Mouse (Mus musculus) frontal cortex, postnatal 14 days (tissue): ENCODE results near the gene H2-T23.
"Not testable (repeated sequence)": the region's sequence is repeated elsewhere in the genome, so short reads cannot be mapped to it uniquely, and the experiment has no call there.

Experiments
- DNase-seq, 2 experiments: peaks; one replicate each; pipeline ENCODE4 v3.0.0; 2022; ENCODE audit warnings: low spot score in 2 of 2

H2-T23 gene

DNA sequence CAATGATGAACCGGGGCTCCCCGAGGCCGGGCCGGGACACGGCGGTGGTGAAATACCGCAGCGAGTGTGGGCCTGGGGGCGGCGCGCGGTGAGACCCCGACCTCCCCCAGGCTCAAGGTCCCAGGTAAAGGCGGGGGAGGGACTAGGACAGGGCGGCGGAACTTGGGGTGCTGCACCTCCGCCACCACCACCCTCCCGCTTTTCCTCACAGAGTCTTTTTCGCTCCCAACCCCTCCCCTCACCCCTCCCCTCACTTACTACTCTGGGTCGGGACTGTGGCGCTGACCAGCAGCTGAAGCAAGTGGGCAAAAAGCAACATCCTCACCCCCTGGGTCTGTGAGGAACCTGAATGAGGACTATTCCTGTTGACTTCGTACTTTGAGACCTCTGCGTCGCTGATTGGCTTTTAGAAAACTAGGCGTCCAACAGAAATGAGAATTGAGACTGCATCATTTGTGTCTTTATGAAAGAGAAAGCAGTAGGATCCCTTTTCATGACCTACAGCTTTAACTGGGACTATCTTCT lies at the start of gene H2-T23:
H2-T23 (minus strand) TSS at position 505 of the 525 bp plus-strand sequence.
- not testable (repeated sequence) for DNase-seq

DNA sequence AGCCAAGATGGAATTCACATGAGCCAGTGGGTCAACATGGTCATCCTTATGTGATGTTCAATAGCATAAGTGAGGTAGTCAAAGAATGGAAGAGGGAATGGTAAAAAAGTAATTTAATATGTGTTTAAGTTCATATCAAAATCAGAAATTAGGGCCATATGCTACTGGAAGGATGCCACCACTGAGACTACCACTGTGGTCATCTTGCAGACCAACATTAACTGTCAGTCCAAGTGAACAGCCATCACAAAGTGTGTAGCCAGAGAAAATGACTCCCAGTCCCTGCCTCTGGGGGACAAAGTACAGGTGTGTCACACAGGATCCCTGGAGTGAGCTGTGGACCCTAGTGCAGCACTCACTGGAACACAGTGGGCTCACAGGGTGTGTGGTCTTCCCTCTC lies 49.2 kb upstream of the H2-T23 start:
- DNase-seq, result not testable (repeated sequence)

- DNase-seq, result peak; percentile 48 to 81
Measured at GRCm38 (mm10) chr17:36060829-36061228, 28.2 kb upstream of the H2-T23 start.

GRCm38 (mm10) chr17:36058362-36058761 lies 25.7 kb upstream of the H2-T23 start, which contains the start of gene Gm11127:
Gene Gm11127 (minus strand): TSS chr17:36058371.
- not testable (repeated sequence) for DNase-seq

DNA sequence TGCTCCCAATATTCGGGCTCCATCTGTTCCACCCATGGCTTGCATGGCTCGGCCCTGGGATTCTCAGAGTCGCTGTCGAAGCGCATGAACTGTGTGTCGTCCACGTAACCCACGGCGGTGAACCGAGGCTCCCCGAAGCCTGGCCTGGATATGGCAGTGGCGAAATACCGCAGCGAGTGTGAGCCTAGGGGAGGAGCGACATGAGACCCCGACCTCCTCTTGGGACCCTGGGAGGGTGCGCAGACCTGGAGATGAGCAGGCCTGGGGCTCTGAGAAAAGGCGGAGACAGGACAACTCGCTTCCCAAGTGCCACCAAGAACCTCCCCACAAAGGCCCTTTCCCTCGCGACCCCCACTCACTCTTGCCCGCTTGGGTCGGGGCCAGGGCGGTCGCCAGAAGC lies 25.3 kb upstream of the H2-T23 start:
- DNase-seq, result not testable (repeated sequence)

DNA sequence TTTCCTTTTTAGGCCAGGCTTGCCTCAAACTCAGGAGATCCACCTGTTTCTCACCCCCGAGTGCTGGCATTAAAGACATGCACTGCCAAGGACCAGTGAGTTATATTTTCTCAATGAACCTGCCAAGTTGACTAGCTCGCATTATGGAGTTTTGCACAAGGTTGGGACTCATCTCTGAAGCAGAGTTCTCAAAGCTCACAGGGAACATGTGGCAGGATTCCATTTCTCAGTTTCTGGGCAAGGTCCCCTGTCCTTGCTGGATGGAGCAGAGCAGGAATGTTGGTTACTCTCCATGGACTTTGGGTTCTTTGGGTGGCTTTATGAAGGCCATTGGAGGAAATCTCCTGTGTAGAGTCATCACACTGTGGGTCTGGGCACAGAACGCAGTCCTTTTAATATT lies 10.6 kb upstream of the H2-T23 start:
- DNase-seq, result no peak

- peak; percentile 35 to 46 for DNase-seq
Measured at GRCm38 (mm10) chr17:36042610-36043169, 10.0 kb upstream of the H2-T23 start, which contains the start of the genes H2-T22 and Gm6034. Gene H2-T22 (minus strand): TSS chr17:36042747. Gene Gm6034 (plus strand): TSS chr17:36042961.

GRCm38 (mm10) chr17:36042055-36042454 lies 9.4 kb upstream of the H2-T23 start:
- DNase-seq, result not testable (repeated sequence)

- not testable (repeated sequence) for DNase-seq
Measured at GRCm38 (mm10) chr17:36040604-36041003, 7.9 kb upstream of the H2-T23 start.

GRCm38 (mm10) chr17:36036126-36036525 lies 3.5 kb upstream of the H2-T23 start:
- not testable (repeated sequence) for DNase-seq

DNA sequence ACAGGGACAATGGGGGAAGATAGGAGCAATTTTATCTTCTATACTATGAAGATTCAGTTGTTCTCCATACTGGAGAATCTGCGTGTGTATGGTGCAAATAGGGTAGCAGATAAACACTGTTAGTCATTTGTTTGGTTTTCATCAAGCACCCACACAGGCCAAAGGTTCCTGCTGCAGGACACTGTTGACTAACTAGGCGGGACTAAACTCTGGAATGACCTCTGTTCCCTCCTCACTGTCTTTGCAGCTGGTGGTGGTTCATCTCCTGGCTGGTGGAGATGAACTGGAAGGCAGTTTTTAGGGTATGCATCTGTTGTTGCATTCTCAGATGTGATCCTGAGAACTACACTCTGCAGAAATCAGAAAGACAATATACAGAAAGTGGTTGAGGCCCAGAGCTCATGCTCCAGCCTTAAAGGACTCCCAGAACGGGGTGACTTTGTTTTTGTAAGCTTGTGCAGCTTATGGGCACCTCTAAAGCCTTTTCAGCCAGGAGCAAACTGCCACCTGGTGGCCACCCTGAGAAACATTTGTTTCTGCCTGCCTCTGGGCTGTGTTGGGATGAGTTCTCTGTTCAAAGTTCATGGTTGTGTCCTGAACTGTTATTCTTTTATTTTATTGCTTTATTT lies 2.5 kb upstream of the H2-T23 start:
- DNase-seq, result peak in 1 of 2 experiments; percentile 46

- DNase-seq, result not testable (repeated sequence)
Measured at GRCm38 (mm10) chr17:36034524-36034923, 1.9 kb upstream of the H2-T23 start.

DNA sequence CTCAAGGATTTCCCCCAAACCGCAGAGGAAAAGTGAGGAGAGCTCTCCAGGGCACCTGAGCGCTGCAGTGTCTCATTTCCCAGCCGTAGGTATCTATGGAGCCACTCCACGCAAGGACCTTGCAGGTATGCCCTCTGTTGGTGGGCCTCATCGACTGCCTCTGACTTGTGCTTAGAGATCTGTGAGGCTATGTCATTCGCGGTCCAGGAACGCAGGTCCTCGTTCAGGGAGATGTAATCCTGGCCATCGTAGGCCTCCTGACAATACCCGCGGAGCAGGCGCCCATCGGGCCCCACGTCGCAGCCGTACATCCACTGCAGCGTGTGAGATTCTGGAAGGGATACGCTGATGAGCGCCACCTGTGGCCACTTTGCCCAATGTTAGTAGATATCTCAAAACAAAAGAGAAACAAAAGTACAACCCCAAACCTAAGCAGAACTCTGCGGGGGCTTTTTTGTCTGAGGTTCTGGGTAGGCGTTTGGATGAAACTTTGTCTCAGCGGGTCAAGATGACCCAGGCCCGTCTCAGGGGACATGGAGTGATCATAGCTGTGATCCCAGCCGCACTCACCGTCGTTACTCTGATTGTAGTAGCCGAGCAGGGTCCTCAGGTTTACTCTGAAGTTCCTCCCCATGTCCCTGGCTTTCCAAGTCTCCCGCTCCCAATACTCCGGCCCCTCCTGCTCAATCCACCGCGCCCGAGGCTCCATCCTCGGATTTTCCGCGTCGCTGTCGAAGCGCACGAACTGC lies 898 bp downstream of the H2-T23 start:
- DNase-seq, result peak in 1 of 2 experiments; percentile 38

GRCm38 (mm10) chr17:36030703-36031582 lies 1.7 kb downstream of the H2-T23 start:
- not testable (repeated sequence) for DNase-seq

GRCm38 (mm10) chr17:36030046-36030702 lies 2.5 kb downstream of the H2-T23 start:
- DNase-seq, result not testable (repeated sequence)

DNA sequence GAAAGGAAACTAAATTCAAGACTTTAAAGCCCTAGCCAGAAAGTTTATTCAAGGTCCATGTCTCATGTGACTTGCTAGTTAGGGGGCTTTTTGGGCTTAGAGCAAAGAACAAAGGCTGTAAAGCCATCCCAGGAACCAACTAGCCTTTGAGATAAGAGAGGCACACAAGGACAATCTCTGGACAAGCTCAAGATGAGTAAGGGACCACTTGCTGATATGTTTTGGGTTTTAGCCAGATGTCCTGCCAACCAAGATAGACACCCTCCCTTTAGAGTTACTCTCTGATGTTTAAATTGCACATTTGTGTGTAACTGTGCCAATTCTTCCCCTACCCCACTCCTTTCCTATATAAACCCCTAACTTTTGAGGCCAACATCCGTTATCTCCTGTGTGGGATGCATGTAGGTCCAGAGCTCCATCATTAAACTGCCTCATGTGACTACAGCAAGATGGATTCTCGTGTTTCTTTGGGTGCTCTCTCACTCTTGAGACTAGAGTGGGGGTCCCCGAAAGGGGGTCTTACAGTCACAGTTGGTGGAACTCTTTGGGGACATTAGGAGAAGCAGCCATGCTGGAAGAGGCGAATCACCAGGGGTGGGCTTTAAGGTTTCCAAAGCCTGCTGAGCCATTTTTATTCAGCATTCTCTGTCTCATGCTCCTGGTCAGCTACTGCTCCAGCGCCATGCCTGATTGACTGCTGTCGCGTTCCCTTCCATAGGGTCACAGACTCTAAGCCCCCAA lies 3.6 kb downstream of the H2-T23 start:
- no peak for DNase-seq

DNA sequence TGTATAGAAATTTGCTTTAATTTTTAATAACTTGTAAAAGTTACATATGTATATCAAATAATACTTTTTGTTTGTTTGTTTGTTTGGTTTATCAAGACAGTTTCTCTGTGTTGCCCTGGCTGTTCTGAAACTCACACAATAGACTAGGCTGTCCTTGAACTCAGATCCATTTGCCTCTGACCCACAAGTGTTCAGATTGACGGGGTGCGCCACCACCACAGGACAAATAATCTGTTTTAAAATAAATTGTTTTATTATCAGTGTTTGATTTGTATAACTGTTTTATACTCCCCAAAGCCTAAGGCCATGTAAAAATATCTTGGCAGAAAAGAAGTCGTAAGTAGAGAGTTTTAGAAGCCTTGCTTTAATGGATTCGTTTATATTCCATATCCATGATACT lies 5.0 kb downstream of the H2-T23 start:
- DNase-seq, result no peak

- no peak for DNase-seq
Measured at GRCm38 (mm10) chr17:36025901-36026300, 6.8 kb downstream of the H2-T23 start.

DNA sequence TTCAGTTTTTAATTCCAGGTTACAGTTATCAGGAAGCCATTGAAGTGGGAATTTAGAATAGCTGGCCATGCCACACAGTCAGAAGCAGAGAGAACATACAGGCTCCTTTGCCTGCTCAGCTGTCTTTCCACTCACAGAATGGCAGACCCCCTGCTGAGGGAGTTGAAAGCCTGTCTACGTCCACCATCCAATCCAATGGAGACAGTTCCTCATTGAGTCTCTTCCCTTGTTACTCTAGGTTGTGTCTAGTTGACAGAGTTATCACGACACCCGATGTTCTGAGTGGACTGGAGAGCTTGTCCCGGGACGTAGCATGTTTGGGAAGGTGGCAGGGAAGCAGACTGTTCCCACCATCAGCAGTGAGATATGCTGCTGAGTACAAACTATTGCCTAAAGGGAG lies 7.5 kb downstream of the H2-T23 start:
- no peak for DNase-seq
